Mouse (Mus musculus): ENCODE measurements around the gene Gosr2. TPM values are rescaled to one million over a fixed set of nuclear protein-coding genes. Genes with fewer than 3 reads are reported as not detected.
A peak's percentile ranks its signal among the peaks of the same experiment; 100 is the strongest.

Gosr2 gene
- total RNA-seq, 2 experiments from 2014 or later: 34.7 to 34.9 TPM

- DNase-seq: no peak
- intact Hi-C loops (cut with DNase I): no loop called here
Measured at GRCm38 (mm10) chr11:103649301-103649982, 48.3 kb downstream of the Gosr2 start, which contains the start of gene Rprml. TSS of gene Rprml (plus strand) at chr11:103649570.

- intact Hi-C loops (cut with DNase I): no loop called here
- DNase-seq: no peak
Measured at GRCm38 (mm10) chr11:103648656-103649055, 49.0 kb downstream of the Gosr2 start.

- intact Hi-C loops (cut with DNase I): no loop called here
- DNase-seq: no peak
Measured at GRCm38 (mm10) chr11:103647921-103648620, 49.6 kb downstream of the Gosr2 start.

DNA sequence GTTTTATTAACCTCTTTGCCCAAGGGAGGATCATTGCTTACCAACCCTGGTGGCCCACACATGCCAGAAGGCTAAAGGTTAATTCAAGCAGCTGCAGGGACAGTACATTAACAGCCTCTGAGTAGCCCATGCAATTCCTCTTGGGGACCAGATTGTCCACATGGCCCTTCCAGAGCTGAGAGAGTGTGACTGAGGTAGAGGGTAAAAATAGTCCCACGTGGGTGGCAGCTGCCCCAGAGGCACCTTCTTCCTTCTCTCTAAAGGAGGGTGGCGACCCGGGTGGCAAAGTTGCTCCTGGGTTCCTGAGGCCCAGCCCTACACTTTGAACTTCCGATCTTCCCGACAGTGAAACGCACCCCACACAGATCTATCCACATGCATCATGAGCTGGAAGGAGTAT, 51.4 kb downstream of the Gosr2 start:
- no peak for DNase-seq
- intact Hi-C loops (cut with DNase I): no loop called here

GRCm38 (mm10) chr11:103645731-103646130, 52.0 kb downstream of the Gosr2 start:
- DNase-seq: no peak
- intact Hi-C loops (cut with DNase I): no loop called here

DNA sequence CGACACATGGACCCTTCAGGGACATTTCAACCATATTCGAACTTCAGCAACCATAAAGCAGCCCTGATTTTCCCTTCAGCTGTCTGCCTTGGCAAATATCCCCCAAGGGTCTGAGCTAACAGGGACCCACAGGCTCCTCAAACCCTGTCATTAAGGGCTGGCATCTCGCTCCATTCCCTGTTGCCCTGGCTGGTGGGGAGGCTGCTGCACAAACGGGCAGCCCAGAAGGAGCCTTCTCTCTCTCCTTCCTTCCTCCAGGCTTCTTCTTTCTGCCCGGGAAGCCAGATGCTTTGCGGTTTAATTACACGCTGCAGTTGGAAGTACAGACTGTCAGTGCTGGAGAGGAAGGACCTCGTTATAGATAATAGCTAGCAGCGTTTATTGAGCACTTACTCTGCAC, 54.5 kb downstream of the Gosr2 start:
- DNase-seq: no peak
- intact Hi-C loops (cut with DNase I): no loop called here

- peak; percentile 38 to 61 for DNase-seq
- intact Hi-C loops (cut with DNase I): loop anchor here (1.0 to 5.0 kb wide), 3 partner anchors 36 to 273 kb away; no protein-coding TSS in a partner anchor
Measured at GRCm38 (mm10) chr11:103639407-103639946, 58.2 kb downstream of the Gosr2 start.

GRCm38 (mm10) chr11:103638790-103639189, 58.9 kb downstream of the Gosr2 start, which contains the start of gene Lyzl6:
TSS of gene Lyzl6 (minus strand) at chr11:103638890.
- DNase-seq: no peak
- intact Hi-C loops (cut with DNase I): loop anchor here (1.0 to 5.0 kb wide), 3 partner anchors 37 to 274 kb away; no protein-coding TSS in a partner anchor

DNA sequence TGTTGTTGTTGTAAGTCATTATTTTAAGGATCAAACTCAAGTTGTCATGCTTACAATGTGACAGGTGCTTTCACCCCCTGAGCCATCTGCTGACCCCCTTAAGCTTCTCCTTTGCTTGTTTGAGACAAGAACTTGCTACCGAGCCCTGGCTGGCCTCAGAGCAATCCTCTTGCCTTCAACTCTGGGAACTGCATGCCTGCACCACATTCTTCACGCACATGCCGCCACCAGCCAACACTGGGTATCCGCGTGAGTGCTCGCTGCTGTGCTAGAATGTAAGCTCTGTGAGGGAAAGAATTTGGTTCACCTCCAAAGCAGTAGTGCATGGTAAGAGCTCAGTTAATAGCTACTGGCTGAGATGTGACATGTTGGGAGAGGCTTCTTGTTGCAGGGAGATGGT, 61.4 kb downstream of the Gosr2 start:
- intact Hi-C loops (cut with DNase I): loop anchor here (5.0 kb wide), 1 partner anchor 276 kb away; no protein-coding TSS in a partner anchor
- DNase-seq: no peak

DNA sequence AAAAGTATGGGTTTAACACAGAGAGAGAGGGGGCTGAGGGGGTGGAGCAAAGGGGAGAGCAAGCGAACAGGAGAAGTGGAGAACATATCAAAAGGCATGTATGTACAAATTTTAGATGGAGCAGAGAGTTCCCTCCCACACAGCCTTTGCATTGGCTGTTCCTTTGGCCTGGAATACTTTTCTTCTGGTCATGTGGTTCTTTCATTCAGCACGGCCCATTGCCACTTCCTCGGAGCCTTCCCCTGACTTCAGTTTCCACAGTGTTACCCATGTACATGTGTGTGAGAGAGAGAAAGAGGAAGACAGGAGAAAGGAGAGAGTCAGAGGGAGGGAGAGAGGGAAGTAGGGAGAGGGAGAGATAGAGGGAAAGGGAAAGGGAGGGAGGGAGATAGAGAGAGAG, 62.2 kb downstream of the Gosr2 start:
- DNase-seq: no peak
- intact Hi-C loops (cut with DNase I): loop anchor here (5.0 kb wide), 1 partner anchor 277 kb away; no protein-coding TSS in a partner anchor

DNA sequence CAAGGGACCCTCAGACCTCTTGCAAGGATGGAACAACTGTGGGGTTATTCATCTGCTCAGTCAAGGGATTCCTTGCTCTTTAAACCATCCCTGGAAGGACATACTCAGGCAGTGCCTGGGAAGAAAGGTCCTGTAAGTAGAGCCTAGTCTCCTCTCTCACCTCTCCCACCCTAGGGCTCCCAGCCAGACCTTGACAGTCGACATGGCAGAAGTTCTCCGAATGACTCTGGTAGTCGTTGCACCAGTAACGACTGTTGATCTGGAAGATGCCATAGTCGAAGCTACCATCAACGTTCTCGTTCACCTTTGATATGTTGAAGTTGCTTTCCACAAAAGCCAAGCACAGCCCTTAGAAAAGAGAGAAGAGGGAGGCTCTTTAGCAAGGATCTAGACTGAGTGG, 62.9 kb downstream of the Gosr2 start:
- DNase-seq: no peak
- intact Hi-C loops (cut with DNase I): loop anchor here (5.0 kb wide), 1 partner anchor 277 kb away; no protein-coding TSS in a partner anchor

DNA sequence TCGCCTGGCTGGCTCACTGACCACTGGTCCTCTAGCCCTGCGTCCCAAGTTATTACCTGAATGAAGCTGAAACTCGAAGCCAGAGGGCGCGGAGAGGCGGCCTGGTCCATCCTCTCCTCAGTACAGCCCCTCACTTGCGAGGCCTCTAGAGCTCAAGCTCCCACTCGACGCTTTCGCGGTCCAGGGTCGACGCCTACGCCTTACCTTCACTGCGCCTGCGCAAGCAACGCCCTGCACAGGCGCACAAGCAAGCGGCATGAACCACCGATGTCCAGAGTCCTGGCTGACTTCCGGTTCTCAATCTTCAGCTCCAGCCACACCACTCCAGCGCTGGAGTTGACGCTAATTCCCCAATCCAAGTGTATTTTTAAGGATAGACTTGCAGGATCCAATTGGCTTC, 70.2 kb downstream of the Gosr2 start:
- DNase-seq: no peak
- intact Hi-C loops (cut with DNase I): no loop called here

Other genes with a start within 250 kb of the Gosr2 start
- gene Lrrc37a, start 193.3 kb downstream of the Gosr2 start, total RNA-seq (2021): not detected
- not detected for gene Gm884, start 76.8 kb downstream of the Gosr2 start, total RNA-seq (2021)
- not detected for gene Lyzl6, start 59.0 kb downstream of the Gosr2 start, total RNA-seq (2021)
- not detected for gene Rprml, start 48.3 kb downstream of the Gosr2 start, total RNA-seq (2021)
- gene Wnt9b, start 51.9 kb upstream of the Gosr2 start, total RNA-seq (2021): 1 to 10 TPM in 1 of 2 experiments, under 1 TPM in 1; 0.83 to 1.0 TPM
- not detected for gene Wnt3, start 76.3 kb upstream of the Gosr2 start, total RNA-seq (2021)

All from heart, postnatal 36 days (tissue).